Mouse (Mus musculus): ENCODE measurements around the gene Snrnp25. TPM values are rescaled to one million over a fixed set of nuclear protein-coding genes. Genes with fewer than 3 reads are reported as not detected.
A peak's percentile ranks its signal among the peaks of the same experiment; 100 is the strongest.

Gene Snrnp25
- polyA plus RNA-seq, 1 experiment from 2014 or later: 107 TPM

GRCm38 (mm10) chr11:32244064-32244463 is 38.8 kb downstream of the Snrnp25 start:
- Histone ChIP-seq H3K9me3 (replicated peaks) (no peaks in the 10 kb centered on the region), H3K4me3 (no peak overlapping the region), H3K36me3 (peaks cover 94% of the 10 kb centered on the region), H3K4me1 (no peaks in the 10 kb centered on the region), H3K27ac (replicated peaks) (0 out of 2 replicates have a peak overlapping the region, but pooled peaks have one; percentile 19), H3K27me3 (ENCODE audit: low read depth, poor library complexity, severe bottlenecking) (no peaks in the 10 kb centered on the region)
- WGBS: 85% methylated on average over 3 of the region's 3 CpGs
- DNase-seq (ENCODE audit: low spot score): no peak

- Histone ChIP-seq H3K9me3 (replicated peaks) (no peaks in the 10 kb centered on the region), H3K27me3 (ENCODE audit: low read depth, poor library complexity, severe bottlenecking) (no peaks in the 10 kb centered on the region), H3K4me1 (no peaks in the 10 kb centered on the region), H3K36me3 (peaks cover 94% of the 10 kb centered on the region), H3K4me3 (no peak overlapping the region), H3K27ac (replicated peaks) (0 out of 2 replicates have a peak overlapping the region, but pooled peaks have one; percentile 19)
- DNase-seq (ENCODE audit: low spot score): no peak
- WGBS: 98% methylated on average over 1 of the region's 1 CpGs
These were observed 39.4 kb downstream of the Snrnp25 start for GRCm38 (mm10) chr11:32244617-32245016.

- Histone ChIP-seq H3K36me3 (peaks cover 94% of the 10 kb centered on the region), H3K4me3 (no peak overlapping the region), H3K27me3 (ENCODE audit: low read depth, poor library complexity, severe bottlenecking) (no peaks in the 10 kb centered on the region), H3K9me3 (replicated peaks) (no peaks in the 10 kb centered on the region), H3K4me1 (no peaks in the 10 kb centered on the region), H3K27ac (replicated peaks) (no peak overlapping the region)
- WGBS: 95% methylated on average over 6 of the region's 6 CpGs
- DNase-seq (ENCODE audit: low spot score): no peak
These were observed 40.4 kb downstream of the Snrnp25 start for GRCm38 (mm10) chr11:32245614-32246013.

- H3K27me3 ChIP-seq (ENCODE audit: low read depth, poor library complexity, severe bottlenecking): no peaks in the 10 kb centered on the region
- no peak overlapping the region for H3K4me3 ChIP-seq
- no peak overlapping the region for H3K27ac ChIP-seq (replicated peaks)
- DNase-seq (ENCODE audit: low spot score): no peak
- no peaks in the 10 kb centered on the region for H3K4me1 ChIP-seq
- peaks cover 94% of the 10 kb centered on the region for H3K36me3 ChIP-seq
- H3K9me3 ChIP-seq (replicated peaks): no peaks in the 10 kb centered on the region
These were observed 41.9 kb downstream of the Snrnp25 start for GRCm38 (mm10) chr11:32247068-32247467.

- 85% methylated on average over 3 of the region's 3 CpGs for WGBS
- Histone ChIP-seq H3K4me3 (no peak overlapping the region), H3K36me3 (peaks cover 95% of the 10 kb centered on the region), H3K9me3 (replicated peaks) (no peaks in the 10 kb centered on the region), H3K27me3 (ENCODE audit: low read depth, poor library complexity, severe bottlenecking) (no peaks in the 10 kb centered on the region), H3K4me1 (no peaks in the 10 kb centered on the region), H3K27ac (replicated peaks) (no peak overlapping the region)
- no peak for DNase-seq (ENCODE audit: low spot score)
These were observed 43.1 kb downstream of the Snrnp25 start for GRCm38 (mm10) chr11:32248350-32248749.

- Histone ChIP-seq H3K27ac (replicated peaks) (0 out of 2 replicates have a peak overlapping the region, but pooled peaks have one; percentile 33), H3K4me1 (no peaks in the 10 kb centered on the region), H3K27me3 (ENCODE audit: low read depth, poor library complexity, severe bottlenecking) (no peaks in the 10 kb centered on the region), H3K36me3 (peaks cover 95% of the 10 kb centered on the region), H3K9me3 (replicated peaks) (no peaks in the 10 kb centered on the region), H3K4me3 (no peak overlapping the region)
- 90% methylated on average over 8 of the region's 8 CpGs for WGBS
- no peak for DNase-seq (ENCODE audit: low spot score)
These were observed 45.9 kb downstream of the Snrnp25 start for GRCm38 (mm10) chr11:32250880-32251763.

GRCm38 (mm10) chr11:32253121-32253520 is 47.9 kb downstream of the Snrnp25 start:
- DNase-seq (ENCODE audit: low spot score): no peak

GRCm38 (mm10) chr11:32256146-32256545 is 50.9 kb downstream of the Snrnp25 start:
- Histone ChIP-seq H3K4me3 (no peak overlapping the region), H3K36me3 (peaks cover 79% of the 10 kb centered on the region), H3K27me3 (ENCODE audit: low read depth, poor library complexity, severe bottlenecking) (no peaks in the 10 kb centered on the region), H3K9me3 (replicated peaks) (no peaks in the 10 kb centered on the region), H3K4me1 (no peaks in the 10 kb centered on the region), H3K27ac (replicated peaks) (0 out of 2 replicates have a peak overlapping the region, but pooled peaks have one; percentile 52)
- no peak for DNase-seq (ENCODE audit: low spot score)
- WGBS: 97% methylated on average over 1 of the region's 1 CpGs

More at GRCm38 (mm10) chr11:32253121-32253520, 47.9 kb downstream of the Snrnp25 start:
- no peak overlapping the region for H3K27ac ChIP-seq (replicated peaks)
- no peaks in the 10 kb centered on the region for H3K27me3 ChIP-seq (ENCODE audit: low read depth, poor library complexity, severe bottlenecking)
- H3K36me3 ChIP-seq: peaks cover 82% of the 10 kb centered on the region
- H3K9me3 ChIP-seq (replicated peaks): no peaks in the 10 kb centered on the region
- 100% methylated on average over 1 of the region's 1 CpGs for WGBS
- H3K4me3 ChIP-seq: no peak overlapping the region
- H3K4me1 ChIP-seq: no peaks in the 10 kb centered on the region

- 90% methylated on average over 3 of the region's 3 CpGs for WGBS
- Histone ChIP-seq H3K9me3 (replicated peaks) (no peaks in the 10 kb centered on the region), H3K4me3 (no peak overlapping the region), H3K4me1 (no peaks in the 10 kb centered on the region), H3K36me3 (peaks cover 76% of the 10 kb centered on the region), H3K27me3 (ENCODE audit: low read depth, poor library complexity, severe bottlenecking) (no peaks in the 10 kb centered on the region), H3K27ac (replicated peaks) (peak overlapping the region; percentile 52; the same call in 1 of the 2 replicates)
- no peak for DNase-seq (ENCODE audit: low spot score)
These were observed 51.4 kb downstream of the Snrnp25 start for GRCm38 (mm10) chr11:32256566-32256965.

Other genes starting within 250 kb of the Snrnp25 start
- gene 4930524B15Rik, start 239.8 kb upstream of the Snrnp25 start, polyA plus RNA-seq (2016; fragmentation: Nextera tagmentation; extraction: Ambion mirVana): 0.11 and 0.27 TPM in 2 replicates
- 25.7 and 51.3 TPM in 2 replicates for gene Nsg2, start 205.0 kb upstream of the Snrnp25 start, polyA plus RNA-seq (2016; fragmentation: Nextera tagmentation; extraction: Ambion mirVana)
- gene Il9r, start 5.1 kb upstream of the Snrnp25 start, polyA plus RNA-seq (2016; fragmentation: Nextera tagmentation; extraction: Ambion mirVana): 0.05 TPM in 1 of 2 replicates, not detected in the other
- gene Rhbdf1, start 16.9 kb downstream of the Snrnp25 start, polyA plus RNA-seq (2016; fragmentation: Nextera tagmentation; extraction: Ambion mirVana): 25.1 and 26.2 TPM in 2 replicates
- 30.6 and 32.0 TPM in 2 replicates for gene Mpg, start 21.1 kb downstream of the Snrnp25 start, polyA plus RNA-seq (2016; fragmentation: Nextera tagmentation; extraction: Ambion mirVana)
- 42.6 and 45.3 TPM in 2 replicates for gene Nprl3, start 62.3 kb downstream of the Snrnp25 start, polyA plus RNA-seq (2016; fragmentation: Nextera tagmentation; extraction: Ambion mirVana)
- gene Hba-x, start 71.0 kb downstream of the Snrnp25 start, polyA plus RNA-seq (2016; fragmentation: Nextera tagmentation; extraction: Ambion mirVana): 2,848 and 3,100 TPM in 2 replicates
- 2,199 and 2,239 TPM in 2 replicates for gene Hba-a1, start 78.1 kb downstream of the Snrnp25 start, polyA plus RNA-seq (2016; fragmentation: Nextera tagmentation; extraction: Ambion mirVana)
- gene Hbq1b, start 81.5 kb downstream of the Snrnp25 start, polyA plus RNA-seq (2016; fragmentation: Nextera tagmentation; extraction: Ambion mirVana): 5.8 and 6.6 TPM in 2 replicates
- 3,984 and 4,102 TPM in 2 replicates for gene Hba-a2, start 91.1 kb downstream of the Snrnp25 start, polyA plus RNA-seq (2016; fragmentation: Nextera tagmentation; extraction: Ambion mirVana)
- not detected in 2 replicates for gene Hbq1a, start 94.7 kb downstream of the Snrnp25 start, polyA plus RNA-seq (2016; fragmentation: Nextera tagmentation; extraction: Ambion mirVana)
- 25.7 and 32.7 TPM in 2 replicates for gene Sh3pxd2b, start 142.4 kb downstream of the Snrnp25 start, polyA plus RNA-seq (2016; fragmentation: Nextera tagmentation; extraction: Ambion mirVana)
- gene Ubtd2, start 250.0 kb downstream of the Snrnp25 start, polyA plus RNA-seq (2016; fragmentation: Nextera tagmentation; extraction: Ambion mirVana): 60.9 and 62.3 TPM in 2 replicates

Data from midbrain, embryonic 10.5 days (tissue).